Mouse (Mus musculus) cerebellum, adult 2 months (tissue): Measurements from ENCODE around the gene T2.

Experiments
- CTCF ChIP-seq: fragments of 200-500 bp; IDR thresholded peaks from 2 replicates; pipeline ENCODE4 v1.5.1; 2011; ENCODE audit warnings: low read depth, mild to moderate bottlenecking, control low read depth, low read length, moderate library complexity, borderline replicate concordance; ENCODE audit not compliant: insufficient read depth
- POLR2A ChIP-seq: fragments of 200-500 bp; IDR thresholded peaks from 2 replicates; pipeline ENCODE4 v1.6.1; 2011; ENCODE audit warnings: low read length, control low read depth, borderline replicate concordance; ENCODE audit not compliant: insufficient read depth

GRCm38 (mm10) chr17:8340407-8341359 is 15.1 kb upstream of the T2 start:
- TF ChIP-seq POLR2A = no peak
- TF ChIP-seq CTCF = no peak
